Mouse (Mus musculus) olfactory bulb, adult 2 months (tissue): ENCODE data around the gene Dmrtc1c2. TPM values are rescaled to one million over a fixed set of nuclear protein-coding genes. Genes with fewer than 3 reads are reported as not detected.
"Not testable (repeated sequence)": the region's sequence is repeated elsewhere in the genome, so short reads cannot be mapped to it uniquely, and the experiment has no call there.

ENCODE experiments used
- H3K27ac ChIP-seq: fragments of 200-500 bp; 2 replicates; pipeline ENCODE4 v1.5.1; 2012; ENCODE audit warnings: low read depth, low read length; ENCODE audit not compliant: insufficient read depth
- H3K4me1 ChIP-seq: fragments of 200-500 bp; 2 replicates; pipeline ENCODE4 v1.6.1; 2012; ENCODE audit warnings: low read length; ENCODE audit not compliant: control insufficient read depth, insufficient read depth
- H3K4me3 ChIP-seq: fragments of 200-500 bp; 2 replicates; pipeline ENCODE4 v1.5.1; 2012; ENCODE audit warnings: mild to moderate bottlenecking, low read depth, low read length, moderate library complexity; ENCODE audit not compliant: insufficient read depth
- CTCF ChIP-seq: fragments of 200-500 bp; IDR thresholded peaks from 2 replicates; pipeline ENCODE4 v1.5.1; 2012; ENCODE audit warnings: low read depth, mild to moderate bottlenecking, low read length, moderate library complexity; ENCODE audit not compliant: insufficient read depth
- POLR2A ChIP-seq: fragments of 200-500 bp; IDR thresholded peaks from 2 replicates; pipeline ENCODE4 v1.6.1; 2012; ENCODE audit warnings: mild to moderate bottlenecking, low read depth, low read length, moderate library complexity; ENCODE audit not compliant: insufficient read depth
- WGBS: fragments of 180-500 bp; shearing (Covaris S2); methylation state at CpG from one replicate; pipeline ENCODE4 v1.1.7; 2018; 5-methylcytosine and 5-hydroxymethylcytosine counted together
- polyA plus RNA-seq: library from polyadenylated mRNA; stranded (reverse); fragments of >200 nt; gene quantifications from 2 replicates; pipeline ENCODE4 v1.2.4, GENCODE M21; 2012; ENCODE audit warnings: low replicate concordance; ENCODE audit not compliant: missing spikeins, insufficient read depth, insufficient read length

Dmrtc1c2 gene
- polyA plus RNA-seq: not detected in 2 replicates

DNA sequence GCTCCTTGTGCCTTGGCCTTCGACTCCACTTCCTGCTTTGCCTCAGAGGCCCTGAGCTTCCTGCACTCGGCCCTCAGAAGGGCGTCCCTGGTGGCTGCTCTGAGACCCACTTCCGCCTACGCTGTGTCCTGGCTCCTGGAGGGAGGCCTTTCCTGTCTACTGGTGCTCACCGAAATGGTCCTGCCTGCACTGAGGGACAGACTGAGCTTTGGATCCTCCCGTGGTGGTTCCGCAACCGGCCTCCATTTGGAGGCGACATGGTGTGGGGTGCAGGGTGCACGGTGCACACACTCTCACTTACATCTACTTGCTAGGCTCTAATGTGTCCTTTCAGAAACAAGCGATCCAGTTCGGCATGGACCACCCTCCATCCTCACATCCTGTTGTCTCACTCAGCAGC, at the start of gene Dmrtc1c2:
Gene Dmrtc1c2 (minus strand): TSS at position 101 of the 400 bp plus-strand sequence.
- not testable (repeated sequence) for H3K27ac ChIP-seq, H3K4me3 ChIP-seq, H3K4me1 ChIP-seq
- 83% methylated on average over 1 of the region's 13 CpGs for WGBS

DNA sequence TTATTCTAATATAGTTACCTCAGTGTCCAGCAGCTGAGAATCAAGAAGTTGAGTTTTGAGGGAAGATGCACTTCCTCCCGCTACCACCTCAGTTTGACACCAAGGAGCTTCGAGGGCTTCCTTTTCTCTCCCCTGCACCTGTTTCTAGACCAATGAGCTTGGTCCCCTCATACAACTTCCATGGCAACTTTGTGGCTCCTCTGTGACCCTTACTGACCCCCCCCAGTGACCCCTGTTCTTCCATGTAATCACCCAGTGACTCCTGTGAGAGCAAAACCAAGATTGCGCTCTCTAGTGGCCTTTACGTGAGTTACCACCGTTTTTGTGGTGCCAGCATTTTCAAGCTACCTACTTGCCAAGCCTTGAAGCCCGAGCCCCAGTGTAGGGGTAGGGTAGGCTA, 13.5 kb upstream of the Dmrtc1c2 start, which contains the start of gene 1700031F05Rik:
Gene 1700031F05Rik (minus strand): TSS at position 101 of the 400 bp plus-strand sequence.
- TF ChIP-seq CTCF (no peak), POLR2A (no peak)
- Histone ChIP-seq H3K4me3 (no peak within 1 kb of the TSS), H3K4me1 (no peaks in the 10 kb centered on the region), H3K27ac (no peak within 1 kb of the TSS)
- 92% methylated on average over 6 of the region's 6 CpGs for WGBS

DNA sequence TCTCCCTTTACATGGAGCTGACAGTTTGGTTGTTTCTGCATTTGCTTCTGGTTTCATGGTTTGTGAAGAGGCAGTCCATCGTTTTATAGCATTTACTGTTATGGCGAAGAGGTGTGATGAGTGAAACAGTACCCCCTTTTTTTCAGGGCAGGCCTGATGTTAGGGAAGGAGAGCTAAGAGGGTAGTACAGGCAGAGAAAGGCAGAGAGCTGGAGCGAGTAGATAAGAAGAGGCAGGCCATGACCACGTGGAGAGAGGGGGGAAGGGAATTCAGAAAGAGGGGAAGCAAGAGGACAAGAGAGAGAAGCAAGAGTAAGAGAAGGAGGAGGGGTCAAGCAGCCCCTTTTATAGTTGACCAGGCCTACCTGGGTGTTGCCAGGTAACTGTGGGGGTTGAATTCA, 42.1 kb downstream of the Dmrtc1c2 start:
- no peak overlapping the region for H3K27ac ChIP-seq
- WGBS: 66% methylated on average over 4 of the region's 4 CpGs
- no peak for TF ChIP-seq CTCF
- no peak for TF ChIP-seq POLR2A
- no peaks in the 10 kb centered on the region for H3K4me1 ChIP-seq
- H3K4me3 ChIP-seq: no peak overlapping the region

DNA sequence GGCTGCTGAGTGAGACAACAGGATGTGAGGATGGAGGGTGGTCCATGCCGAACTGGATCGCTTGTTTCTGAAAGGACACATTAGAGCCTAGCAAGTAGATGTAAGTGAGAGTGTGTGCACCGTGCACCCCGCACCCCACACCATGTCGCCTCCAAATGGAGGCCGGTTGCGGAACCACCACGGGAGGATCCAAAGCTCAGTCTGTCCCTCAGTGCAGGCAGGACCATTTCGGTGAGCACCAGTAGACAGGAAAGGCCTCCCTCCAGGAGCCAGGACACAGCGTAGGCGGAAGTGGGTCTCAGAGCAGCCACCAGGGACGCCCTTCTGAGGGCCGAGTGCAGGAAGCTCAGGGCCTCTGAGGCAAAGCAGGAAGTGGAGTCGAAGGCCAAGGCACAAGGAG, 51.8 kb downstream of the Dmrtc1c2 start, which contains the start of gene Dmrtc1c1:
Gene Dmrtc1c1 (plus strand): TSS at position 301 of the 400 bp plus-strand sequence.
- not testable (repeated sequence) for H3K4me3 ChIP-seq, H3K27ac ChIP-seq, H3K4me1 ChIP-seq
- WGBS: 80% methylated on average over 2 of the region's 14 CpGs

Other genes starting within 250 kb of the Dmrtc1c2 start
- gene Phka1, start 210.4 kb downstream of the Dmrtc1c2 start, polyA plus RNA-seq: not detected in 2 replicates
- not detected in 2 replicates for gene Gm3880, start 167.6 kb downstream of the Dmrtc1c2 start, polyA plus RNA-seq
- gene Gm9112, start 147.0 kb downstream of the Dmrtc1c2 start, polyA plus RNA-seq: not detected in 2 replicates
- not detected in 2 replicates for gene Dmrtc1b, start 146.8 kb downstream of the Dmrtc1c2 start, polyA plus RNA-seq
- not detected in 2 replicates for gene Dmrtc1c1, start 51.7 kb downstream of the Dmrtc1c2 start, polyA plus RNA-seq
- not detected in 2 replicates for gene 1700031F05Rik, start 13.4 kb upstream of the Dmrtc1c2 start, polyA plus RNA-seq
- gene Dmrtc1a, start 54.1 kb upstream of the Dmrtc1c2 start, polyA plus RNA-seq: not detected in 2 replicates
- not detected in 2 replicates for gene 1700011M02Rik, start 54.3 kb upstream of the Dmrtc1c2 start, polyA plus RNA-seq
- gene 1700018G05Rik, start 73.8 kb upstream of the Dmrtc1c2 start, polyA plus RNA-seq: not detected in 2 replicates